Mouse (Mus musculus): ENCODE data around the gene Isyna1.

GRCm38 (mm10) chr8:70622220-70622619 is 28.0 kb downstream of the Isyna1 start:
- TF ChIP-seq CTCF (IDR thresholded peaks at IDR 0.05; ENCODE audit: extremely low read depth, insufficient read length, insufficient replicate concordance, low read depth, low read length) (no peak), POLR2A (IDR thresholded peaks at IDR 0.05; ENCODE audit: low read depth, low read length) (no peak)
